28 mouse cellular contexts compared by ENCODE assay signal in the genomic region with DNA sequence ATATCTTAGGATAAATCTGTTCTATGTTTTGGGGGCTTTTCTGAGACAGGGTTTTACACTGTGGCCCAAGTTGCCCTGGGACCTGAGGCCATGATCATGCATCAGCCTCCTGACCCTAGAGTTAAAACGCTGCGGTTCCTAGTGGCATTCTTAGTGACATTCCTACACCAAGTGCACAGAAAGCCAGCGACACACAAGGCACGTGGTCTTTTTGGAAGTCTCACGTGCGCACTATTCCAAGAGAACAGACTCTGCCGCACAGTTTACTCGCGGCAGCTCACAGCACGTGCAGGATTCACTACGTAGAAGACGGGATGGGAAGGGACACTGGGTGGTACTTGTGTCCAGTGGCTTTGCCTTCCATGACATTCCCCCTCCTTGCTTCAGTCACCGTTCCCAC. TPM values are rescaled to one million over a fixed set of nuclear protein-coding genes. Genes with fewer than 3 reads are reported as not detected.
DNase-seq lines count a peak whose midpoint lies in the region; ATAC-seq and TF ChIP-seq lines count a peak whose summit lies in the region.
"Had no signal": no experiment of that assay in that cellular context is flagged by ENCODE, and none has a peak within 500 bp of the region (broad histone marks: within the 10 kb centered on the region; RNA-seq: fewer than 3 reads in every experiment).

No protein-coding gene starts in this region.

- 94% methylated on average over 13 of the region's 13 CpGs for WGBS in liver, embryonic 12.5 days (ENCODE audit: insufficient replicate concordance)

- H3K4me1 ChIP-seq in liver, embryonic 12.5 days: peaks cover 100% of the 10 kb centered on the region
- H3K4me1 ChIP-seq in testis, adult 2 months (ENCODE audit: control insufficient read depth, insufficient read depth, low read length): peaks cover 7% of the 10 kb centered on the region

- H3K4me3 ChIP-seq in gastrocnemius, adult 2 months: no peak overlapping the region
- H3K4me3 ChIP-seq in liver, embryonic 12.5 days: no peak overlapping the region
- no peak overlapping the region for H3K4me3 ChIP-seq in testis, adult 2 months (ENCODE audit: control insufficient read depth, low read depth, low read length)
- H3K4me3 ChIP-seq: embryonic facial prominence, embryonic 15.5 days; erythroblast, embryonic 14.5 days; forebrain, embryonic 10.5 days; heart, embryonic 13.5 days; hindbrain, embryonic 12.5 days had no signal

- peak; percentile 27; the same call in 1 of the 2 replicates for TF ChIP-seq POLR2A in testis, adult 2 months (IDR thresholded peaks at IDR 0.05; ENCODE audit: control insufficient read depth, low read depth, low read length)

- no peaks in the 10 kb centered on the region for H3K9me3 ChIP-seq in liver, embryonic 12.5 days (replicated peaks)
- H3K9me3 ChIP-seq: embryonic facial prominence, embryonic 15.5 days; forebrain, embryonic 10.5 days; heart, embryonic 13.5 days; hindbrain, embryonic 12.5 days had no signal

- no peak for ATAC-seq in liver, embryonic 12.5 days
- ATAC-seq: CD4-positive, CD25-positive, alpha-beta regulatory T cell, adult 4 months; forebrain, embryonic 14.5 days; hindbrain, embryonic 16.5 days had no signal

- no peak for TF ChIP-seq CTCF in gastrocnemius, adult 2 months (IDR thresholded peaks at IDR 0.05)
- TF ChIP-seq CTCF in testis, adult 2 months (IDR thresholded peaks at IDR 0.05; ENCODE audit: control insufficient read depth, insufficient read depth, insufficient replicate concordance, low read depth, low read length): no peak

- H3K4me2 ChIP-seq in liver, embryonic 12.5 days: 0 out of 2 replicates have a peak overlapping the region, but pooled peaks have one; percentile 0
- H3K4me2 ChIP-seq: embryonic facial prominence, embryonic 15.5 days; heart, embryonic 13.5 days; hindbrain, embryonic 12.5 days had no signal

- peak overlapping the region; percentile 83 for H3K27ac ChIP-seq in gastrocnemius, adult 2 months
- peak overlapping the region; percentile 85 for H3K27ac ChIP-seq in liver, embryonic 12.5 days
- H3K27ac ChIP-seq in testis, adult 2 months (ENCODE audit: control insufficient read depth, insufficient read depth, low read depth, low read length): 0 out of 2 replicates have a peak overlapping the region, but pooled peaks have one; percentile 11
- H3K27ac ChIP-seq: embryonic facial prominence, embryonic 15.5 days; forebrain, embryonic 10.5 days; heart, embryonic 13.5 days; hindbrain, embryonic 12.5 days had no signal

- intact Hi-C loops in gastrocnemius, adult 2 months (cut with DNase I): no loop called here
- intact Hi-C loops in gastrocnemius, postnatal 14 days (cut with DNase I; ENCODE audit: low total_unique reads): no loop called here
- intact Hi-C loops in heart, postnatal 25 days (cut with DNase I): no loop called here

- H3K27me3 ChIP-seq in liver, embryonic 12.5 days (replicated peaks): no peaks in the 10 kb centered on the region
- no peaks in the 10 kb centered on the region for H3K27me3 ChIP-seq in testis, adult 2 months (ENCODE audit: control insufficient read depth, insufficient read depth, low read length)
- H3K27me3 ChIP-seq: embryonic facial prominence, embryonic 15.5 days; heart, embryonic 13.5 days; hindbrain, embryonic 12.5 days had no signal

- peaks cover 60% of the 10 kb centered on the region for H3K36me3 ChIP-seq in liver, embryonic 12.5 days
- H3K36me3 ChIP-seq in testis, adult 2 months (ENCODE audit: control insufficient read depth, insufficient read depth, low read length): peaks cover 2% of the 10 kb centered on the region; the same call in 1 of the 2 replicates

- no peak overlapping the region for H3K9ac ChIP-seq in liver, embryonic 12.5 days
- H3K9ac ChIP-seq: embryonic facial prominence, embryonic 15.5 days; heart, embryonic 13.5 days; hindbrain, embryonic 12.5 days had no signal

- DNase-seq in gastrocnemius, adult 2 months: no peak
- DNase-seq in gastrocnemius, postnatal 14 days: no peak
- DNase-seq in heart, postnatal 4 days: peak; percentile 27
- no peak for DNase-seq in heart, postnatal 25 days (ENCODE audit: low spot score)
- no peak for DNase-seq in liver
- no peak for DNase-seq in testis, postnatal 10 days (ENCODE audit: low spot score)
- DNase-seq: B cell, adult 2 months; cerebellum, adult 11 months; cerebellum, adult 8-10 months; embryo, embryonic 11 days; heart, postnatal 36 days had no signal

RNA-seq across cellular contexts. Expression of gene Gm5475, which starts 7.0 kb away (rescaled TPM):
- total RNA-seq in gastrocnemius, adult 2 months (2021): not detected
- not detected for total RNA-seq in gastrocnemius, postnatal 14 days (2021)
- not detected for total RNA-seq in heart, postnatal 4 days (2021)
- total RNA-seq in heart, postnatal 25 days (2021): not detected
- polyA plus RNA-seq in liver, embryonic 12.5 days (2016; fragmentation: Nextera tagmentation; extraction: Ambion mirVana): 0.06 and 0.08 TPM in 2 replicates
- 0.19 and 0.30 TPM in 2 replicates for polyA plus RNA-seq in testis, adult 2 months (2012; rRNA removed)
- total RNA-seq: common myeloid progenitor, adult 5-6 weeks; gastrocnemius, postnatal 4 days; heart, adult 18-20 months; heart, postnatal 36 days had no signal
- polyA plus RNA-seq: CD4-positive, CD25-positive, alpha-beta regulatory T cell, adult 4 months; erythroblast, embryonic 14.5 days; forebrain, embryonic 14.5 days; hindbrain, embryonic 12.5 days had no signal

RNA-seq across cellular contexts. Expression of gene Slc11a2, which starts 9.9 kb away (rescaled TPM):
- 10 to 100 TPM; 38.4 to 52.0 TPM for total RNA-seq in gastrocnemius, adult 2 months (2021)
- 10 to 100 TPM; 32.3 to 34.8 TPM for total RNA-seq in gastrocnemius, postnatal 14 days (2021)
- total RNA-seq in heart, postnatal 4 days (2021): 10 to 100 TPM; 40.4 to 43.9 TPM
- total RNA-seq in heart, postnatal 25 days (2021): 10 to 100 TPM; 52.6 to 56.9 TPM
- 56.5 and 59.7 TPM in 2 replicates for polyA plus RNA-seq in liver, embryonic 12.5 days (2016; fragmentation: Nextera tagmentation; extraction: Ambion mirVana)
- 29.3 and 38.4 TPM in 2 replicates for polyA plus RNA-seq in testis, adult 2 months (2012; rRNA removed)

RNA-seq across cellular contexts. Expression of gene Higd1c, which starts 50.6 kb away (rescaled TPM):
- total RNA-seq in gastrocnemius, adult 2 months (2021): not detected
- not detected for total RNA-seq in gastrocnemius, postnatal 14 days (2021)
- not detected for total RNA-seq in heart, postnatal 4 days (2021)
- not detected for total RNA-seq in heart, postnatal 25 days (2021)
- polyA plus RNA-seq in liver, embryonic 12.5 days (2016; fragmentation: Nextera tagmentation; extraction: Ambion mirVana): not detected in 2 replicates
- polyA plus RNA-seq in testis, adult 2 months (2012; rRNA removed): not detected in 2 replicates
- total RNA-seq: common myeloid progenitor, adult 5-6 weeks; gastrocnemius, adult 8-10 months; gastrocnemius, postnatal 4 days; heart, adult 18-20 months; heart, postnatal 36 days; MEL had no signal
- polyA plus RNA-seq: brain, embryonic 14.5 days; CD4-positive, CD25-positive, alpha-beta regulatory T cell, adult 4 months; embryonic facial prominence, embryonic 11.5 days; embryonic facial prominence, embryonic 15.5 days; erythroblast, embryonic 14.5 days; forebrain, embryonic 10.5 days; forebrain, embryonic 14.5 days; heart, embryonic 13.5 days; hindbrain, embryonic 12.5 days; hindbrain, embryonic 16.5 days had no signal

RNA-seq across cellular contexts. Expression of gene Letmd1, which starts 53.9 kb away (rescaled TPM):
- total RNA-seq in gastrocnemius, adult 2 months (2021): 1 to 10 TPM; 8.8 to 10.0 TPM
- 10 to 100 TPM in 1 of 2 experiments, 1 to 10 TPM in 1; 9.2 to 10.5 TPM for total RNA-seq in gastrocnemius, postnatal 14 days (2021)
- 10 to 100 TPM; 15.3 to 15.8 TPM for total RNA-seq in heart, postnatal 4 days (2021)
- total RNA-seq in heart, postnatal 25 days (2021): 10 to 100 TPM; 13.6 to 14.6 TPM
- 18.5 and 20.0 TPM in 2 replicates for polyA plus RNA-seq in liver, embryonic 12.5 days (2016; fragmentation: Nextera tagmentation; extraction: Ambion mirVana)
- 18.8 and 20.0 TPM in 2 replicates for polyA plus RNA-seq in testis, adult 2 months (2012; rRNA removed)

Comparison
In these comparisons a context has a peak if more than half of its experiments do, and no peak if none do; other contexts are left out.
1. H3K27ac ChIP-seq: peak in every context shown above with its lines; median percentile 85 in liver, embryonic 12.5 days; 83 in gastrocnemius, adult 2 months; 11 in testis, adult 2 months.